Mouse (Mus musculus): ENCODE results near the gene Gm20521. TPM values are rescaled to one million over a fixed set of nuclear protein-coding genes. Genes with fewer than 3 reads are reported as not detected.
"Not testable (repeated sequence)": the region's sequence is repeated elsewhere in the genome, so short reads cannot be mapped to it uniquely, and the experiment has no call there.

The Gm20521 gene
- polyA plus RNA-seq, 1 experiment from 2014 or later: not detected

- Histone ChIP-seq H3K9me3 (no peaks in the 10 kb centered on the region), H3K27ac (no peak overlapping the region), H3K4me1 (0 out of 2 replicates have a peak, but pooled peaks cover 5% of the 10 kb centered on the region), H3K4me3 (no peak overlapping the region), H3K36me3 (replicated peaks) (no peaks in the 10 kb centered on the region), H3K27me3 (ENCODE audit: poor library complexity, severe bottlenecking) (no peaks in the 10 kb centered on the region)
- 92% methylated on average over 7 of the region's 7 CpGs for WGBS
- DNase-seq (ENCODE audit: extremely low spot score, low spot score): no peak
Observed at GRCm38 (mm10) chr14:54943971-54944370, 60.7 kb downstream of the Gm20521 start.

DNA sequence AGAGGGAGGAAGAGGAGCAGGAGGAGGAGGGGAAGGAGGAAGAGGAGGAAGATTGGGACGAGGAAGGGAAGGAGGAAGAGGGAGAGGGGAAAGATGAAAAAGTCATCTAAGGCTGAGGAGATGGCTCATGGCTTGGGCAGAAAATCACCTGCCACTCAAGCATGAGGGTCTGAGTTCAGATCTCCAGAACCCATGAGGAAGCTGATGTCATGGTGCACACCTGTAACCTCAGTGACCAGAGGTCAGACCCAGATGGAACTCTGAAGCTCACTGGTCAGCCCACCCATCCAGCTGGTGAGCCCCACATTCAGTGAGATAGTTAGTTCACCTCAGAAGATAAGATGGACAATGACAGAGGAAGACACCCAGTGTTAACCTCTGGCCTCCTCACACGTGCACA lies 61.7 kb downstream of the Gm20521 start:
- H3K9me3 ChIP-seq: no peaks in the 10 kb centered on the region
- H3K36me3 ChIP-seq (replicated peaks): no peaks in the 10 kb centered on the region
- H3K27ac ChIP-seq: no peak overlapping the region
- WGBS: 73% methylated on average over 2 of the region's 2 CpGs
- H3K4me3 ChIP-seq: no peak overlapping the region
- no peaks in the 10 kb centered on the region; the same call in 1 of the 2 replicates for H3K27me3 ChIP-seq (ENCODE audit: poor library complexity, severe bottlenecking)
- no peak for DNase-seq (ENCODE audit: extremely low spot score, low spot score)
- no peaks in the 10 kb centered on the region for H3K4me1 ChIP-seq

- 85% methylated on average over 19 of the region's 19 CpGs for WGBS
- Histone ChIP-seq H3K27me3 (ENCODE audit: poor library complexity, severe bottlenecking) (no peaks in the 10 kb centered on the region; the same call in 1 of the 2 replicates), H3K4me3 (no peak overlapping the region), H3K36me3 (replicated peaks) (no peaks in the 10 kb centered on the region), H3K9me3 (no peaks in the 10 kb centered on the region), H3K27ac (no peak overlapping the region), H3K4me1 (no peaks in the 10 kb centered on the region)
- no peak for DNase-seq (ENCODE audit: extremely low spot score, low spot score)
Observed at GRCm38 (mm10) chr14:54945975-54946704, 62.9 kb downstream of the Gm20521 start.

DNA sequence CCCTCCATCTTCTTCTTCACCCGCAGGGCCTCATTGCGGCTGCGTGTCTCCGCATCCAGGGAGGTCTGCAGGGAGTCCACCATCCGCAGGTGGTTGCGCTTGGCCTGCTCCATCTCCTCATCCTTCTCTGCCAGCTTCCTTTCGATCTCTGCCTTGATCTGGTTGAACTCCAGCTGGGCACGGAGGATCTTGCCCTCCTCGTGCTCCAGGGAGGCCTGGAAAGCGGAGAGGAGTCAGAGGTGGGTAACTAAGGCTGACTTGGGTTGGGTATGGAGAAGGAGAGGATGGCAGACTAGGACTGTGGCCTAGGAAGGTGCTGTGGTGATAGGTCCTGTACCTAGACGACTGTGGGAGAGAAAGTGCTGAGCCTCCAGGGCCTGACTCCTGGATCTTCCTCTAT lies 63.8 kb downstream of the Gm20521 start:
- DNase-seq (ENCODE audit: extremely low spot score, low spot score); H3K4me1 ChIP-seq; H3K9me3 ChIP-seq; H3K4me3 ChIP-seq; H3K36me3 ChIP-seq (replicated peaks); H3K27me3 ChIP-seq (ENCODE audit: poor library complexity, severe bottlenecking); H3K27ac ChIP-seq: not testable (repeated sequence)
- 90% methylated on average over 11 of the region's 11 CpGs for WGBS

Other genes starting within 250 kb of the Gm20521 start
- gene Gm17606, start 242.5 kb upstream of the Gm20521 start, polyA plus RNA-seq (2016; fragmentation: Nextera tagmentation; extraction: Ambion mirVana): not detected in 2 replicates
- 4.7 and 5.4 TPM in 2 replicates for gene Cdh24, start 242.1 kb upstream of the Gm20521 start, polyA plus RNA-seq (2016; fragmentation: Nextera tagmentation; extraction: Ambion mirVana)
- gene 1700123O20Rik, start 197.2 kb upstream of the Gm20521 start, polyA plus RNA-seq (2016; fragmentation: Nextera tagmentation; extraction: Ambion mirVana): 104 and 109 TPM in 2 replicates
- gene Acin1, start 196.5 kb upstream of the Gm20521 start, polyA plus RNA-seq (2016; fragmentation: Nextera tagmentation; extraction: Ambion mirVana): 142 and 146 TPM in 2 replicates
- not detected in 2 replicates for gene Gm29776, start 184.6 kb upstream of the Gm20521 start, polyA plus RNA-seq (2016; fragmentation: Nextera tagmentation; extraction: Ambion mirVana)
- gene Cebpe, start 171.3 kb upstream of the Gm20521 start, polyA plus RNA-seq (2016; fragmentation: Nextera tagmentation; extraction: Ambion mirVana): not detected in 2 replicates
- gene Slc7a8, start 101.5 kb upstream of the Gm20521 start, polyA plus RNA-seq (2016; fragmentation: Nextera tagmentation; extraction: Ambion mirVana): 1.0 and 2.3 TPM in 2 replicates
- not detected in 2 replicates for gene Rnf212b, start 69.3 kb upstream of the Gm20521 start, polyA plus RNA-seq (2016; fragmentation: Nextera tagmentation; extraction: Ambion mirVana)
- 24.0 and 29.5 TPM in 2 replicates for gene Homez, start 12.5 kb upstream of the Gm20521 start, polyA plus RNA-seq (2016; fragmentation: Nextera tagmentation; extraction: Ambion mirVana)
- 0.96 and 1.0 TPM in 2 replicates for gene Ppp1r3e, start 5.9 kb upstream of the Gm20521 start, polyA plus RNA-seq (2016; fragmentation: Nextera tagmentation; extraction: Ambion mirVana)
- gene Bcl2l2, start 64 bp upstream of the Gm20521 start, polyA plus RNA-seq (2016; fragmentation: Nextera tagmentation; extraction: Ambion mirVana): 2.2 and 2.5 TPM in 2 replicates
- gene Pabpn1, start 9.1 kb downstream of the Gm20521 start, polyA plus RNA-seq (2016; fragmentation: Nextera tagmentation; extraction: Ambion mirVana): 168 and 174 TPM in 2 replicates
- 38.8 and 40.0 TPM in 2 replicates for gene Slc22a17, start 29.7 kb downstream of the Gm20521 start, polyA plus RNA-seq (2016; fragmentation: Nextera tagmentation; extraction: Ambion mirVana)
- gene Efs, start 42.7 kb downstream of the Gm20521 start, polyA plus RNA-seq (2016; fragmentation: Nextera tagmentation; extraction: Ambion mirVana): 38.3 and 39.0 TPM in 2 replicates
- gene Il25, start 49.3 kb downstream of the Gm20521 start, polyA plus RNA-seq (2016; fragmentation: Nextera tagmentation; extraction: Ambion mirVana): not detected in 2 replicates
- 0.26 and 0.81 TPM in 2 replicates for gene Cmtm5, start 52.8 kb downstream of the Gm20521 start, polyA plus RNA-seq (2016; fragmentation: Nextera tagmentation; extraction: Ambion mirVana)
- 0.38 and 0.41 TPM in 2 replicates for gene Myh6, start 83.5 kb downstream of the Gm20521 start, polyA plus RNA-seq (2016; fragmentation: Nextera tagmentation; extraction: Ambion mirVana)
- not detected in 2 replicates for gene Gm17428, start 93.5 kb downstream of the Gm20521 start, polyA plus RNA-seq (2016; fragmentation: Nextera tagmentation; extraction: Ambion mirVana)
- 0.63 and 0.72 TPM in 2 replicates for gene Myh7, start 111.2 kb downstream of the Gm20521 start, polyA plus RNA-seq (2016; fragmentation: Nextera tagmentation; extraction: Ambion mirVana)
- 102 and 104 TPM in 2 replicates for gene Ngdn, start 132.0 kb downstream of the Gm20521 start, polyA plus RNA-seq (2016; fragmentation: Nextera tagmentation; extraction: Ambion mirVana)
- gene Zfhx2, start 208.9 kb downstream of the Gm20521 start, polyA plus RNA-seq (2016; fragmentation: Nextera tagmentation; extraction: Ambion mirVana): 8.1 and 9.2 TPM in 2 replicates
- 30.5 and 31.4 TPM in 2 replicates for gene Thtpa, start 211.3 kb downstream of the Gm20521 start, polyA plus RNA-seq (2016; fragmentation: Nextera tagmentation; extraction: Ambion mirVana)
- gene Ap1g2, start 223.2 kb downstream of the Gm20521 start, polyA plus RNA-seq (2016; fragmentation: Nextera tagmentation; extraction: Ambion mirVana): 16.4 and 18.5 TPM in 2 replicates
- 0.31 and 0.56 TPM in 2 replicates for gene Jph4, start 233.5 kb downstream of the Gm20521 start, polyA plus RNA-seq (2016; fragmentation: Nextera tagmentation; extraction: Ambion mirVana)

Data from forebrain, embryonic 10.5 days (tissue).